Mouse (Mus musculus) midbrain, embryonic 10.5 days (tissue): ENCODE measurements around the gene Gm20388. TPM values are rescaled to one million over a fixed set of nuclear protein-coding genes. Genes with fewer than 3 reads are reported as not detected.

Experiments
- DNase-seq: peaks from one replicate; pipeline ENCODE4 v3.0.0-alpha.2; 2017; ENCODE audit warnings: low spot score
- H3K27ac ChIP-seq: fragments of 300-500 bp; sonication (generic); replicated peaks from 2 replicates; pipeline ENCODE4 v1.5.1; 2016; ENCODE audit warnings: mild to moderate bottlenecking
- H3K27me3 ChIP-seq: fragments of 300-500 bp; sonication (generic); 2 replicates; pipeline ENCODE4 v1.6.1; 2016; ENCODE audit warnings: low read depth, mild to moderate bottlenecking; ENCODE audit not compliant: poor library complexity, severe bottlenecking
- H3K36me3 ChIP-seq: fragments of 300-500 bp; sonication (generic); 2 replicates; pipeline ENCODE4 v1.6.1; 2016; ENCODE audit warnings: mild to moderate bottlenecking, moderate library complexity
- H3K4me1 ChIP-seq: fragments of 300-500 bp; sonication (generic); 2 replicates; pipeline ENCODE4 v1.6.1; 2016
- H3K4me3 ChIP-seq: fragments of 300-500 bp; sonication (generic); 2 replicates; pipeline ENCODE4 v1.5.1; 2016; ENCODE audit warnings: mild to moderate bottlenecking, moderate library complexity
- H3K9me3 ChIP-seq: fragments of 300-500 bp; sonication (generic); replicated peaks from 2 replicates; pipeline ENCODE4 v1.6.1; 2016; ENCODE audit warnings: mild to moderate bottlenecking
- WGBS: fragments of 180-500 bp; shearing (Covaris S2); methylation state at CpG from one replicate; pipeline ENCODE4 v1.1.7; 2016; 5-methylcytosine and 5-hydroxymethylcytosine counted together
- polyA plus RNA-seq: library from polyadenylated mRNA; unstranded; fragments of >200 nt; fragmentation: Nextera tagmentation; extraction: Ambion mirVana; gene quantifications from 2 replicates; pipeline ENCODE4 v1.2.1, GENCODE M21; 2016

Gene Gm20388
- polyA plus RNA-seq, 1 experiment from 2014 or later = 7.1 TPM

DNA sequence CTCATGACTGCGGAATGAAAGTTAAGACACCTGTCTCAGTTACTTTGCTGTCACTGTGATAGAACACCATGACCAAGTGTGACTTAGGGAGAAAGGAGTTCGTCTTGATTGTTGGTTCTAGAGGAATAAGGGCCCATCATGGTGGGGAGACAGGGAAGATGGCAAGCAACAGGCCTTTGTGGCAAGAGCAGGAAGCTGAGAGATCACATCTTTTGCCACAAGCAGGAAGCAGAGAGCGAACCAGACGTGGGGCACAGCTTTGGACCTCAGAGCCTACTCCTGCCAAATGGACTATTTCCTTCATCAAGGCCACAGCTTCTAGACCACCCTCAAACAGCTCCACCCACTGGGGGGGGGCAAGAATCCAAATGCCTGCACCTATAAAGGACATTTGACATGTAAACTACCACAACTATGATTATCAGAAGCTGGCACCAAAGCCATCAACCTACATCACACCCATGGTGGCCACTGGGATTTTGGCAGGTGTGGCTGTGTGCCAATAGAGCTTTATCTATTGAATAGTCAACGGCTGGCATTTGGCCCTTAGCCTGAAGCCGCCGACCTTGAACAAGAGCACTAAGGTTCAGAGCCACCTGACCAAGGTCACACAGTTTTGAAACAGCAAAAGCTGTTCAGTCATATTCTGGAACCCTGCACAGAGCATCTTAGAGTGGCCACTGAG is 2854.3 kb downstream of the Gm20388 start:
- 92% methylated on average over 7 of the region's 7 CpGs for WGBS
- no peaks in the 10 kb centered on the region for H3K27me3 ChIP-seq
- H3K9me3 ChIP-seq = no peaks in the 10 kb centered on the region
- H3K4me3 ChIP-seq = no peak overlapping the region
- no peak overlapping the region for H3K27ac ChIP-seq
- DNase-seq = no peak
- H3K4me1 ChIP-seq = peaks cover 10% of the 10 kb centered on the region
- no peaks in the 10 kb centered on the region for H3K36me3 ChIP-seq

DNA sequence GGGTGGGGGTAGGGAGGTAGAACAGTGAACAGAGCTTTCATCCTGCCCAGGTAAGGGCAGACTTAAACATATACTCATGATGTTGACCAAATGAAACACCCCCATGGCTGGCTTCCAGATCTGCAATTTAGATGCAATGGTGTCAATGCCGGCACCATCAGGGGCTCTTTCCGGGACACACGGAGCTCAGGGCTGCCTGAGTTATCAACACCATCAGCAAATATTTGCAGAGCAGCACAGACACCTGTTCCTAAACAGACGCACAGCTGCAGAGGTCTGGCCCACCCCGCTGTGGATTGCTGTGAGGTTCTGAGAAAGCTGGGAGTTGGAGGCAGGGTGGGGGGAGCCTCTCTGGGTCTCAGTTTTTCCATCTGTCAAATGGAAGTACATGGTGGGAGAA is 2855.5 kb downstream of the Gm20388 start:
- Histone ChIP-seq H3K9me3 (no peaks in the 10 kb centered on the region), H3K27ac (no peak overlapping the region), H3K36me3 (no peaks in the 10 kb centered on the region), H3K27me3 (no peaks in the 10 kb centered on the region), H3K4me1 (peaks cover 10% of the 10 kb centered on the region), H3K4me3 (no peak overlapping the region)
- no peak for DNase-seq
- WGBS = 76% methylated on average over 5 of the region's 5 CpGs

DNA sequence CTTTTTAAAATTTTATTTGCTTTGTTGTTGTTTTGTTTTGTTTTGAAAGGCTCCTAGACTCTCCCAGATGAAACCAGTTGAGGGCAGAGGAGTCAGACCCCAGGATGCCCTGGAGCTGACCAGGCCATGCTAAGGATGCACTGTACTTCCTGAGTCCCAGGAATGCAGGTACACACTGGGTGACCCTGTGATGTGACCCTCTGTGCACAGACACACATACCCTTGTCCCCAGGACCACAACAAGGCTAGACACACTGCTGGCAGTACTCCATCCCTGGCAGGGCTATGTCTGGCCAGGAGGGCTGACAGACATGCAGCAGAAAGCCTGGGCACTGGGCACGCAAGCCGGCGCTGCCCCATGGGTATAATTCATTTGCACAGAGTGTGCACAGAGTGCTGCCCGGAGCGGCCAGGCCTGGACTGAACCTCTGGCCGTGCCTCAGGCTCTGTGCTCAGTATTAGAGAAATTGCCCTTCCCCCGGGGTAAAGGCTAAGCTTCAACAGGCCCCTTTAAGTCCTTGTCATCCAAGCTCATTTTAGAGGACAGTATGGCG is 2856.1 kb downstream of the Gm20388 start:
- H3K9me3 ChIP-seq = no peaks in the 10 kb centered on the region
- DNase-seq = no peak
- 69% methylated on average over 8 of the region's 8 CpGs for WGBS
- H3K36me3 ChIP-seq = no peaks in the 10 kb centered on the region
- H3K4me1 ChIP-seq = peaks cover 10% of the 10 kb centered on the region
- H3K4me3 ChIP-seq = no peak overlapping the region
- no peaks in the 10 kb centered on the region for H3K27me3 ChIP-seq
- H3K27ac ChIP-seq = 0 out of 2 replicates have a peak overlapping the region, but pooled peaks have one; percentile 13

DNA sequence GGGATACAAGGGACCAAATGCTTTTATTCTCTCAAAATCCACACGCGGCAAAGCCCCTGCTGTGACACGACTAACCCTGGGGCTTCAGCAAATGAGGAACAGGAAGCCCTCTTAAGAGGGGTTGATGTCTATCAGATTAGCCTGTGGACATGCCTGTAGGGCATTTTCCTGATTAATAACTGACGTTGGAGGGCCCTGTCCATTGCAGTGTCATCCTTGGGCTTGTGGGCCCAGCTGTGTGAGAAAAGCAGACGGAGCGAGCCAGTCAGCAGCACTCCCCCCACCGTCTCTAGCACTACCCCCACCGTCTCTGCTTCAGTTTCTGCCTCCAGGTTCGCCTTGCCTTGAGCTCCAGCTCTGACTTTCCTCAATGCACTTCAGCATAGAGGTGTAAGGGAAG is 2856.6 kb downstream of the Gm20388 start:
- Histone ChIP-seq H3K27ac (0 out of 2 replicates have a peak overlapping the region, but pooled peaks have one; percentile 13), H3K4me3 (no peak overlapping the region), H3K36me3 (no peaks in the 10 kb centered on the region), H3K9me3 (no peaks in the 10 kb centered on the region), H3K4me1 (peaks cover 10% of the 10 kb centered on the region), H3K27me3 (no peaks in the 10 kb centered on the region)
- no peak for DNase-seq
- WGBS = 56% methylated on average over 9 of the region's 9 CpGs

DNA sequence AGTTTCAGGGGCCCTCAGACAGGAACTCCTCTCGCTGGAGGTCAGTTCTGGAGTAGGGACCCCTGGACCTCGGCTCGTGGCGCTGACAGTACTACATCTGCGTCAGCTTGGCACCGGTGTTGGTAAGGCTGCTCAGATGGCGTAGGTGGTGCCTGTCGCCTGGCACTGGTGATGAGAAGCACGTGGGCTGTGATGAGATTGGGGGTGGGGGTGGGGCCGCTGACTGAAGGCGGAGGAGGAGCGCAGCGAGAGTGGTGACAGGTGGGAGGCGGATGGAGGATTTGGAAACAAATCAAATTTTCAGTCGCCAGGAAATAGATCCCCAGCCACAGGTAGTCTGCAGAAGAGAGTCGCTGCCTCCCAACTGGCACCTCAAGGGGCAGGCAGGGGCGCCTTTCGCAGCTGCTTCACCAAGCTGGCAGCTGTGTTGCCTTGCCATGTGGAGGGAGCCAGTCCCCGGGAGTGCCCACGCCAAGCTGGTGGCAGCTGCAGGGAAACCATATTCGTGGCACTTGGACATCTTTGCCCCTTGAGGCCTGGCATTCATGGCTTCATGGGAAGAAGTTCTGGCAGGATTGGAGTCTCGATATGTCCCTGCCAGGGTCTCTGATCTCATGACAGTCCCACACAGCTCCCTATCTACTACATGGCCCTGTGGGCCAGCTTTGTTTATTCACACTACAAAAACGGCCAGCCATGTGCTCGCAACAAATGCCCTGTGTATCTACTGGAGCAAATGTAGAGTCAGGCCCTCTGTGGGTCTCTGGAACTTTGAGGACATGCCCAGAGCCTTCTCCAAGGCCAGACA is 2858.8 kb downstream of the Gm20388 start:
- Histone ChIP-seq H3K27ac (no peak overlapping the region), H3K36me3 (no peaks in the 10 kb centered on the region), H3K9me3 (no peaks in the 10 kb centered on the region), H3K27me3 (peaks cover 2% of the 10 kb centered on the region; the same call in 1 of the 2 replicates), H3K4me3 (no peak overlapping the region), H3K4me1 (peaks cover 10% of the 10 kb centered on the region)
- WGBS = 66% methylated on average over 24 of the region's 24 CpGs
- no peak for DNase-seq

DNA sequence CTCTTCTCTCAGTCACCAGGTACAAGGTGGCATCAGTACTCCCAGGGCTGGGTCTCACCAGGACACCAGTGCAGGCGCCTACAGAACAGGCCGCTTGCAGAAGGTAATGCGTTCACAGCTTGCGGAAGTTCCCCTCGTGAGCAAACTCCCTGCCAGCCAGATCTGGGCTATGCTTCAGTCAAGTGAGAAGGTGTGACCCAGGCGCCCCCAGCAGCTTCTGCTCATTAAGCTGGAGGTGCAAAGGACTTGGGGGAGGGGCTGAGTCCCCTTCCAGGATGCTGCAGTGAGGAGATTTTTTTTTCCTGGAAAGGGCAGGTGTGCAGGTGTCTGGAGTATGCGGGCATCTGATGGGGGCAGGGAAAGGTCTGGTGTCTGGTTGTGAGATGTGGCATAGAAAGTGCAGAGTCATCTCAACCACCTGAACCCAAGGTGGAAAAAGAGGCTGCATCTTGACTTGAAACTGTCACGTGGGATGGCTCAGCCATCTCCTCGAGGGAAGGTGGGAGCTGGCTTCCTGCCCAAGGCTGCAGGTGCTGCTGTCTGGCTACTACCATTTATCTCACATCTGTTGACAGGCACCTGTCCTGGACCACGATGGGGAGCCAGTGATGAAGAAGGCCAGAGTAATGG is 2861.9 kb downstream of the Gm20388 start:
- Histone ChIP-seq H3K27me3 (peaks cover 9% of the 10 kb centered on the region; the same call in 1 of the 2 replicates), H3K9me3 (no peaks in the 10 kb centered on the region), H3K4me3 (no peak overlapping the region), H3K27ac (no peak overlapping the region), H3K4me1 (peaks cover 18% of the 10 kb centered on the region), H3K36me3 (no peaks in the 10 kb centered on the region)
- 47% methylated on average over 10 of the region's 10 CpGs for whole genome bisulfite sequencing
- DNase-seq = no peak

DNA sequence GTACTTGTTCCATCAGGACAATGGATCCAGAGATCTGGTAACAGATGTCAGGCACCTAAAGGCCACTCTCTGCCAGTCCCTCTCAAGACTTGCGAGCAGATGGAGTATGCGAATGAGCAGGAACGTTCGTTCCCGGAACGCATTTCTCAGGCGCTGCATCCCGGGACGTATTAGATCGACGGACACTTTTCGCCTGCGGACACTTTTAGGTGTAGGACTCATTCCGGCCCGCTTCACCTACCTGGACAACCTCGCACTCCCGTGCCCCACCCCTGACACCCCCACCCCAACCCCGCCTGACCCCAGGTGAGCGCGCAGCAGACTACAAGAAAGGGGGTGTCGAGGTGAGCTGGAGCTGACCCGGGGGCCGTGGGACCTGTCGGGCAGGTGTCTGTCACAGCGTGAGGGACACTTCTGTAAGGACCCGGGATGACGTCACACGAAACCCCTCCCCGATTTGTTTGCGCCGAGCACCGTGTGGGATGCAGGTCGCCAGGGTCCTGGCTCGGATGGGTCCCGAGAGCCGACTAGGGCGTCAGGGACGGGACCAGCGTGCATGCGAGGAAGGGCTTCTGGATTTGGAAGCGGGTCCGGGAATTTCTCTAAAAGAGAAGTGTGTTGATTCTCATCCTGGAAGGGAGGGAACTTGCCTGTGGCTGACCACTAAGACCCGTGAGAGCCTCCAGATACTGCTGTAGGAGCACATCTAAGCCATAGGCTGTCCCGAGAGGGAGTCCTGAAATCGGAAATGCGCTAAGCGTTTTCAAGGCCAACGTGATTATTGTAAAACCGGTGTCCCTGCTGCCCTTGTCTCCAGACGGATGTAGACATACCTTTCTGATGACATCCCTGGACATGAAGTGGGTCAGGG is 2864.9 kb downstream of the Gm20388 start, which contains the start of gene Acsf3:
Gene Acsf3, plus strand, starts transcription at position 202 of the 871 bp plus-strand sequence.
- H3K4me1 ChIP-seq = peaks cover 18% of the 10 kb centered on the region
- WGBS = 2% methylated on average over 50 of the region's 50 CpGs
- DNase-seq = peak; percentile 76
- H3K4me3 ChIP-seq = peak within 1 kb of the TSS; percentile 96
- peaks cover 9% of the 10 kb centered on the region; the same call in 1 of the 2 replicates for H3K27me3 ChIP-seq
- H3K36me3 ChIP-seq = peaks cover 8% of the 10 kb centered on the region
- no peaks in the 10 kb centered on the region for H3K9me3 ChIP-seq
- H3K27ac ChIP-seq = peak within 1 kb of the TSS; percentile 87

DNA sequence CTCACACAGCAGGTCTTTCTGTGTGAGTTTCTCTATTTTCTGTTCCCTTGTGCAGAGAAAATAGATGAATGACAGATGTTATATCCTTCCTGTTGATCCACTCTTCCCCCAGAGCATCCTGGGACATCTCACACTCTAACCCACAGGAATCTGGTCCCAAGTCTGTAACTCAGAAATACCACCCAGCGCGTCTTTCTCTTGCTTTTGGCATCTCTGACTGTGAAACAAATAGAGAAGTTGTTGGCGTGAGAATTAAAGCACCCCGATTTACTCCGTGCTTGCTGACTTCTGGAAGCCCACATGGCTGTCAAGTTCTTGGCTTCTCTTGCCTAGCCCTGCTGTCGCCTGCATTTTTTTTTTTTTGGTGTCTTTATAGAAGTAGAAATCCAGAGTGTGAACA is 2867.1 kb downstream of the Gm20388 start:
- peaks cover 18% of the 10 kb centered on the region for H3K4me1 ChIP-seq
- H3K9me3 ChIP-seq = no peaks in the 10 kb centered on the region
- no peak for DNase-seq

DNA sequence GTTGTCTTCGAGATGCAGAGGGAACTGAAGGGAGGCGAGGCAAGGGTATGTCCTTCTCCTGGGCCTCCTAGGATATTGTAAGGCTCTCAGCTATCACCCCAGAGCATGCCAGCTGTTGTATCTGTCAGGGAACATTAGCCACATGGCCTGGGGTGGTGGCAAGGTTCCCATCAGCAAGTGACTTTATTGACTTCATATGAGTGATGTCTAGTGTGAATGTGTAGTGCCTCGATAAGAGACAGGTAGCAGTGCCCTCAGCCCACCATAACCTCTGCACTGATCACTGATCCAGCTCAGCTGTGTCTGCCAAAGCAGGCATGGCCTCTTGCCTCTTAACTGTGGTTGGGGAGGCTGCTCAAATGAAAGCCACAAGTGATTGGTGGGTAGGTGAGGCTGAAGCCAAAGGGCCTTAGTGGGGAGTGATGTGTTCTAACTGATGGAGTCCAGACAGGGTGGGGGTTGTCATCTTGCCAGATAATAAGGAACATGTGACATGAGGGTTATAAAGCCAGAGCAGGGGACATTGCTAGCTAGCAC is 2868.1 kb downstream of the Gm20388 start:
- peaks cover 18% of the 10 kb centered on the region for H3K4me1 ChIP-seq
- H3K9me3 ChIP-seq = no peaks in the 10 kb centered on the region
- no peak for DNase-seq
- H3K27ac ChIP-seq = no peak overlapping the region
- peaks cover 32% of the 10 kb centered on the region for H3K36me3 ChIP-seq
- 93% methylated on average over 3 of the region's 3 CpGs for WGBS
- H3K27me3 ChIP-seq = peaks cover 9% of the 10 kb centered on the region; the same call in 1 of the 2 replicates
- H3K4me3 ChIP-seq = no peak overlapping the region

More for the DNA sequence above, 2867.1 kb downstream of the Gm20388 start:
- H3K27ac ChIP-seq = no peak overlapping the region
- peaks cover 9% of the 10 kb centered on the region; the same call in 1 of the 2 replicates for H3K27me3 ChIP-seq
- H3K36me3 ChIP-seq = peaks cover 28% of the 10 kb centered on the region
- H3K4me3 ChIP-seq = no peak overlapping the region
- 90% methylated on average over 6 of the region's 6 CpGs for WGBS

DNA sequence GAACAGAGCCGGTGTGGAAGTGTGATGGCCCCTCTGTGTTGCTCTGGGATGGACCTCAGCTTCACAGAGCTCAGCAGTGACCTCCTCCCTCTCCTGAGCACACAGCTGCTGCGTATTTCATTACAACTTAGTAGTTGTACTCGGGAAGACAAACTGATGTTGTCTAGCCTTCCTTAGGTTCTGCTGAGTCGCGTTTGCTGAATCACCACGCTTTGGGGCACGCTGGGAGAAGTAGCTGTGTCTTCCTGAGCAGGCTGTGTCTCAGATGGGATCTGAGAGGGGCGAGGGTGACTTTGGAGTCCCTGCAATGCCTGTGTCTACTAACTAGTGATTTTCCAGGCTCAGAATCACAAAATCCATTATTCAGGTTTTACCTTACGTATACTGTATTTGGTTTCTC is 2868.6 kb downstream of the Gm20388 start:
- Histone ChIP-seq H3K9me3 (no peaks in the 10 kb centered on the region), H3K4me1 (peaks cover 18% of the 10 kb centered on the region)
- 78% methylated on average over 9 of the region's 9 CpGs for WGBS

DNA sequence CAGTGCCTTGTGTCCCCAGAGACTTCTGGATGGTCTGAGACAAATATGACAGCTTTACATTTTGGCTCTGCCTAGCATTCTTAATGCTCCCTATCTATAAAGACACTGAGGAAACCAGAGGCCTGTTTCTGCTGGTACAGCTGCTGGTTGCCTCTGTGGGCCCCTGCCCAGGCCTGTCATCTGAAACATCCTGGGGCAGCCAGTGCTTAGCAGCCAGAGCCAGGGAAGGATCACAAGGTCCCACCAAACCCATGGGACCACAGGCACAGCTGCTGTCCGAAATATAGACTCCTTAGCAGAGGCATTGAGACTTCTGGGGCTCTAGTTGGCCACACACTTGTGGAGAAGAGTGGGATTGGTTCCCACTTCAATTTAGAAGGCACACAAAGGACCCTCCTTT is 2874.1 kb downstream of the Gm20388 start:
- no peaks in the 10 kb centered on the region for H3K4me1 ChIP-seq
- peaks cover 81% of the 10 kb centered on the region for H3K36me3 ChIP-seq
- no peak overlapping the region for H3K4me3 ChIP-seq
- H3K27ac ChIP-seq = no peak overlapping the region
- H3K9me3 ChIP-seq = no peaks in the 10 kb centered on the region
- no peaks in the 10 kb centered on the region for H3K27me3 ChIP-seq
- no peak for DNase-seq
- 73% methylated on average over 1 of the region's 1 CpGs for WGBS

More for the DNA sequence above, 2868.6 kb downstream of the Gm20388 start:
- Histone ChIP-seq H3K27me3 (peaks cover 9% of the 10 kb centered on the region; the same call in 1 of the 2 replicates), H3K36me3 (peaks cover 37% of the 10 kb centered on the region), H3K4me3 (no peak overlapping the region), H3K27ac (no peak overlapping the region)
- DNase-seq = no peak
